Mouse (Mus musculus) monocyte, adult 2 months (primary cell): Measurements from ENCODE around the gene Ckap2.
"Not testable (repeated sequence)": the region's sequence is repeated elsewhere in the genome, so short reads cannot be mapped to it uniquely, and the experiment has no call there.

ENCODE experiments used
- DNase-seq, 2 experiments: peaks; one replicate each; pipeline ENCODE4 v3.0.0; 2022; ENCODE audit warnings: low spot score in 2 of 2, low read depth in 1 of 2

Ckap2 gene

GRCm38 (mm10) chr8:22149643-22150344 is 35.8 kb downstream of the Ckap2 start:
- no peak for DNase-seq

DNA sequence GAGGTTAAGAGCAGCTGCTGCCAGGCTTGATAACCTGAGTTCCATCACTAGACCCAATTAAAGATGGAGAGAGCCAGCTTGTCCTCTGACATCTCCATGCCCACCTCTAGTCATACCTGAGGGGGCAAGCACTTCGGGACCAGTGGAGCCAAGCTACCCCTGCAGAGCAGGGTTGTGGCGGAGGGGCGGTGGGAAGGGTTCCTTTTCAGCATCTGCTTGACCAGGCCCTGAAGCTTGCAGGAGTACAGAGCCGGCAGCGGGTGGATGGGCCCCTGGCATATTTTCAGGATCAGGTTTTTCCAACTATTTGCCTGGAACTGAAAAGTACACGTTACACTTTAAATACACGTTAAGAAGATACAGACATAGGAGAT is 37.3 kb downstream of the Ckap2 start:
- DNase-seq, result no peak

- no peak for DNase-seq
Measured at GRCm38 (mm10) chr8:22147706-22148366, 37.8 kb downstream of the Ckap2 start.

- no peak for DNase-seq
Measured at GRCm38 (mm10) chr8:22145831-22146230, 39.8 kb downstream of the Ckap2 start.

- DNase-seq, result no peak
Measured at GRCm38 (mm10) chr8:22143764-22144491, 41.7 kb downstream of the Ckap2 start.

- no peak for DNase-seq
Measured at GRCm38 (mm10) chr8:22142592-22142991, 43.0 kb downstream of the Ckap2 start.

DNA sequence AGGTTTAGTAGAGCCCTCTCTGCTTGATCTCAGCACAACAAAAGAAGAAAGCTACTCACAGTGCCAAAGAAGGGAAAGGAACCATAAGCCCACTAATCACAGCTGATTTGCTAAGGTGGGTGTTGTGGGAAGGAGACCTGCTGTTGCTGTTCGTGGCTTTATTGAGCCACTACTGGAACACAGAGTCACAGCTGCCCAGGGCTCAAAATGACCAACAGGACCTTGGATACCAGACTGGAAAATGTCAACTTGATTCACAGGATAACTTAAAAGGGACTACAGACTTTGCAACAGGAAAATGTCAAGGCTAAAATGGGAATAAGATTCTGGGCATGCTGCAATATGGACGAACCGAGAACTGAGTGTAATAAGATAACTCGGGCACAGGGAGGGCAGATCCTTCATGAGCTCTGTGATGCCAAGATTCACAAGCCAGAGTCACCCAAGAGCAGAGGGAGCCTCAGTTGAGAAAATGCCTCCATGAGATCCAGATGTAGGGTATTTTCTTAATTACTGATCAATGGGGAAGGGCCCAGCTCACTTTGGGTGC is 43.7 kb downstream of the Ckap2 start:
- no peak for DNase-seq

DNA sequence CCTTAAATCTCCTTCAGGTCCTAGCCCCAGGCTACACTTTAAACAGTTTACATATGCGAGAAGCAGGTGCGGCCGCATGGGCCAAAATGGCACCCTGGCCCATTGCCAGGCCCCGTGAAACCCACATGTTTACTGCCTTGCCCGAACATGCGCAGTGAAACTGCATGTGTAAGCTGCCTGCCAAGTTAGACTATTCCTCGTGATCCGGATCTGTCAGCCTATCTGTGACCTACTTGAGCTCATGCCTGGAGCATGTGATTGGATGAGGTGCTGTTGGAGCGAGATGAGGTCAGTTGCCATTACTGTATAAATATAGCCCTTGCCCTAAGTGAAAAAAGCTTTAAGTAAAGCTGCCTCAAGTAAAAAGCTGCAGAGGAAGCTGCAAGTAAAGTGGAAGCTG is 49.2 kb downstream of the Ckap2 start:
- not testable (repeated sequence) for DNase-seq

DNA sequence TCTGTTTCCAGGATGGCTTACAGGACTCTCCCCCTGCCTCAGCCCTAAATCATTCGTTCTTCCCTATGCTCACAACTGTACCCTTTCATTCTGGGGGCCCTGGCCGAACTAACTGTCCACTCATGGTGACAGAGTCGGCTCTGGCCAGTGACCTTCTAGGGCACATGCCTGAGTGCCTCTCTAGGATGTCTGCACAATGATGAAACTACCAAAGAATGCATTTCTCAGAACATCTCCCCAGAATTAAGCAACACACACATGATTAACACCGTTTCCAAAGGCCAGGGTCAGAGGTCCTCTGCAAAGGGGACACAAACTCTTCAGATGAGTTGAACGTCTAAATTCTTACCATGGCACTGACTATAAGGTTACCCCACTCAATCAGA is 50.9 kb downstream of the Ckap2 start:
- no peak for DNase-seq

GRCm38 (mm10) chr8:22134078-22134749 is 51.4 kb downstream of the Ckap2 start:
- no peak for DNase-seq

DNA sequence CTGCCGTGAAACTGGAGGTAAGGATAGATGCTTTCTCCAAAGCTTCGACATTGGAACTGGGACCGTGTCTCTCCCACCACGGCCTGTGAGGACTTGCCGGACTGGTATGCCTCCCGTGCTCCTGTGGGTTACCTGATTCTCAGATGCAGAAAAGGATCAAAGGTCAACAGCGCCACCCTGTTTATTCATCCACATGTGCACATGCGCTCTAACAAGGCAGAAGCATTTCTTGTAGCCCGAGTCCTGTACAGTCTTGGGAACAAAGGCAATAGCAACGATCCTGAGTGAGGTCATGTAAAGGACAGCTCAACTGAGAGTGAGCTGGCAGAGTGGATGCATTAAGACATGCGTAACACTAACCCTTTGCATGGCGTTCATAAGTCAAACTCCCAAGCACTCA is 53.6 kb downstream of the Ckap2 start:
- DNase-seq, result no peak

DNA sequence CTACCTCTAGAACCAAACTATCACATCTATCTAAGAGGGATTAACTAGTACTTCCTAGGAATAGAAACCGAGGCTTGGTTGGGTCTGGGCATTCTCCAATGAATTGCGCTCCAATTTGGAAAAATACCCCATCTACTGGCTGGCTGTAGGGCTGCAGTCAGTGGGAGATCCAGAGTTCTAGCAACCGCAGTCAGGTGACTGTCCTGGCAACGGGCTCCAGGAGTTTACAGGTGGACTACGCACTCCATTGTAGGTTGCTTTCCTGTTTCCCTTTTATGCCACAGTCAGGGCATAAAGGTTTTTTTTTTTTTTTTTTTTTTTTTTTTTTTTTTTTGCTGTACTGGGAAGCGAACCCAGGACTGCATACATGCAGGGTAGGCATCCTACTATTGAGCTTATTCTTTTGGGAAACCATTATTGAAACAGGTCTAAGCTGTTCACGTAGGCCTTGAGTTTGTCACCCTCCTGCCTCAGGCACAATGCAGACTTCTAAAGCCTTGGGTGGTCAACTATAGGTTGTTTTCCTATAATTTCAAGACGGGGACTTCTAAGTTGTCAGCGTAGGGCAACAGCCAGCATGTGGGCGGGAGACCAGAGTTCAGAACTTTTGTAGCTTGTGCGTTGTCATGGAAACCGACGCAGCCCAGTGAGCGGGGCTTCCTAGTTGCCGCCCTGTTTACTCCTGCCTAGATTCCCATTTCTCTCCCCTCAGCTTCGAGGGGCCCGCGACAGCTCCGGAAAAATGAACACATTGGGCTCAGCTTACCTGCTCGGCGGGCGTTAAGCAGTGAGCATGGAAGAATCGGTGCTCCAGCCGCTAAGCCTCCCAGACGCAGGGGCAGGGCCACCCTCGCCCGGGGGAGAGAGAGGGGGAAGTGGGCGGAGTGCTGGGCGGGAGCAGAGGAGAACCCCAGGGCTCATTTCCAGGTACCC is 61.1 kb downstream of the Ckap2 start, which contains the start of gene Nek5:
Gene Nek5, minus strand, starts transcription at position 834 of the 933 bp plus-strand sequence.
- no peak for DNase-seq
